Mouse (Mus musculus): Measurements from ENCODE around the gene Fkbp9.
A peak's percentile ranks its signal among the peaks of the same experiment; 100 is the strongest.

Fkbp9 gene

GRCm38 (mm10) chr6:56825657-56826056 is 6.2 kb upstream of the Fkbp9 start:
- 0 out of 2 replicates have a peak, but pooled peaks cover 6% of the 10 kb centered on the region for H3K27me3 ChIP-seq (ENCODE audit: insufficient read depth, low read length)
- no peak overlapping the region for H3K4me3 ChIP-seq (replicated peaks; ENCODE audit: low read length)
- 0 out of 2 replicates have a peak, but pooled peaks cover 2% of the 10 kb centered on the region for H3K4me1 ChIP-seq (replicated peaks; ENCODE audit: low read depth, low read length)
- no peak for TF ChIP-seq CTCF (conservative IDR thresholded peaks at IDR 0.05; ENCODE audit: low read length)
- no peak for TF ChIP-seq POU5F1 (IDR thresholded peaks at IDR 0.05; ENCODE audit: borderline replicate concordance, low read length)
- TF ChIP-seq NANOG (IDR thresholded peaks at IDR 0.05; ENCODE audit: borderline replicate concordance, low read length): no peak
- H3K9me3 ChIP-seq (ENCODE audit: low read length): peaks cover 3% of the 10 kb centered on the region; the same call in 1 of the 2 replicates
- H3K36me3 ChIP-seq (ENCODE audit: insufficient read depth, low read length): no peaks in the 10 kb centered on the region

- Histone ChIP-seq H3K9me3 (ENCODE audit: low read length) (peaks cover 3% of the 10 kb centered on the region; the same call in 1 of the 2 replicates), H3K4me1 (replicated peaks; ENCODE audit: low read depth, low read length) (peaks cover 36% of the 10 kb centered on the region), H3K36me3 (ENCODE audit: insufficient read depth, low read length) (peaks cover 27% of the 10 kb centered on the region), H3K4me3 (replicated peaks; ENCODE audit: low read length) (peak overlapping the region; percentile 89), H3K27me3 (ENCODE audit: insufficient read depth, low read length) (0 out of 2 replicates have a peak, but pooled peaks cover 9% of the 10 kb centered on the region)
- TF ChIP-seq CTCF (conservative IDR thresholded peaks at IDR 0.05; ENCODE audit: low read length) (no peak), POU5F1 (IDR thresholded peaks at IDR 0.05; ENCODE audit: borderline replicate concordance, low read length) (no peak), NANOG (IDR thresholded peaks at IDR 0.05; ENCODE audit: borderline replicate concordance, low read length) (no peak)
These were observed 543 bp downstream of the Fkbp9 start for GRCm38 (mm10) chr6:56832407-56832796.

GRCm38 (mm10) chr6:56832830-56833229 is 971 bp downstream of the Fkbp9 start:
- Histone ChIP-seq H3K4me1 (replicated peaks; ENCODE audit: low read depth, low read length) (peaks cover 39% of the 10 kb centered on the region), H3K27me3 (ENCODE audit: insufficient read depth, low read length) (0 out of 2 replicates have a peak, but pooled peaks cover 8% of the 10 kb centered on the region), H3K4me3 (replicated peaks; ENCODE audit: low read length) (peak overlapping the region; percentile 89), H3K36me3 (ENCODE audit: insufficient read depth, low read length) (peaks cover 27% of the 10 kb centered on the region), H3K9me3 (ENCODE audit: low read length) (peaks cover 3% of the 10 kb centered on the region; the same call in 1 of the 2 replicates)
- no peak for TF ChIP-seq CTCF (conservative IDR thresholded peaks at IDR 0.05; ENCODE audit: low read length)
- no peak for TF ChIP-seq POU5F1 (IDR thresholded peaks at IDR 0.05; ENCODE audit: borderline replicate concordance, low read length)
- no peak for TF ChIP-seq NANOG (IDR thresholded peaks at IDR 0.05; ENCODE audit: borderline replicate concordance, low read length)

GRCm38 (mm10) chr6:56834769-56835168 is 2.9 kb downstream of the Fkbp9 start:
- TF ChIP-seq POU5F1 (IDR thresholded peaks at IDR 0.05; ENCODE audit: borderline replicate concordance, low read length) (no peak), CTCF (conservative IDR thresholded peaks at IDR 0.05; ENCODE audit: low read length) (no peak), NANOG (IDR thresholded peaks at IDR 0.05; ENCODE audit: borderline replicate concordance, low read length) (no peak)
- H3K4me3 ChIP-seq (replicated peaks; ENCODE audit: low read length): peak overlapping the region; percentile 89
- peaks cover 40% of the 10 kb centered on the region for H3K36me3 ChIP-seq (ENCODE audit: insufficient read depth, low read length)
- peaks cover 57% of the 10 kb centered on the region for H3K4me1 ChIP-seq (replicated peaks; ENCODE audit: low read depth, low read length)
- 0 out of 2 replicates have a peak, but pooled peaks cover 5% of the 10 kb centered on the region for H3K27me3 ChIP-seq (ENCODE audit: insufficient read depth, low read length)
- H3K9me3 ChIP-seq (ENCODE audit: low read length): no peaks in the 10 kb centered on the region

GRCm38 (mm10) chr6:56835532-56835931 is 3.7 kb downstream of the Fkbp9 start:
- H3K9me3 ChIP-seq (ENCODE audit: low read length): no peaks in the 10 kb centered on the region
- TF ChIP-seq CTCF (conservative IDR thresholded peaks at IDR 0.05; ENCODE audit: low read length) (0 out of 2 replicates have a peak, but pooled peaks have one; percentile 5), POU5F1 (IDR thresholded peaks at IDR 0.05; ENCODE audit: borderline replicate concordance, low read length) (no peak)
- peaks cover 48% of the 10 kb centered on the region for H3K36me3 ChIP-seq (ENCODE audit: insufficient read depth, low read length)
- H3K4me1 ChIP-seq (replicated peaks; ENCODE audit: low read depth, low read length): peaks cover 59% of the 10 kb centered on the region
- 0 out of 2 replicates have a peak, but pooled peaks cover 3% of the 10 kb centered on the region for H3K27me3 ChIP-seq (ENCODE audit: insufficient read depth, low read length)
- peak overlapping the region; percentile 89 for H3K4me3 ChIP-seq (replicated peaks; ENCODE audit: low read length)

- TF ChIP-seq NANOG (IDR thresholded peaks at IDR 0.05; ENCODE audit: borderline replicate concordance, low read length) (no peak), POU5F1 (IDR thresholded peaks at IDR 0.05; ENCODE audit: borderline replicate concordance, low read length) (no peak), CTCF (conservative IDR thresholded peaks at IDR 0.05; ENCODE audit: low read length) (no peak)
- peaks cover 58% of the 10 kb centered on the region for H3K36me3 ChIP-seq (ENCODE audit: insufficient read depth, low read length)
- H3K4me1 ChIP-seq (replicated peaks; ENCODE audit: low read depth, low read length): peaks cover 51% of the 10 kb centered on the region
- H3K4me3 ChIP-seq (replicated peaks; ENCODE audit: low read length): peak overlapping the region; percentile 89
- H3K27me3 ChIP-seq (ENCODE audit: insufficient read depth, low read length): no peaks in the 10 kb centered on the region
- H3K9me3 ChIP-seq (ENCODE audit: low read length): no peaks in the 10 kb centered on the region
These were observed 5.3 kb downstream of the Fkbp9 start for GRCm38 (mm10) chr6:56837166-56837565.

GRCm38 (mm10) chr6:56837621-56838020 is 5.8 kb downstream of the Fkbp9 start:
- no peak for TF ChIP-seq NANOG (IDR thresholded peaks at IDR 0.05; ENCODE audit: borderline replicate concordance, low read length)
- TF ChIP-seq POU5F1 (IDR thresholded peaks at IDR 0.05; ENCODE audit: borderline replicate concordance, low read length): no peak
- TF ChIP-seq CTCF (conservative IDR thresholded peaks at IDR 0.05; ENCODE audit: low read length): no peak
- peak overlapping the region; percentile 89 for H3K4me3 ChIP-seq (replicated peaks; ENCODE audit: low read length)
- H3K36me3 ChIP-seq (ENCODE audit: insufficient read depth, low read length): peaks cover 59% of the 10 kb centered on the region
- H3K9me3 ChIP-seq (ENCODE audit: low read length): no peaks in the 10 kb centered on the region
- H3K27me3 ChIP-seq (ENCODE audit: insufficient read depth, low read length): no peaks in the 10 kb centered on the region
- peaks cover 51% of the 10 kb centered on the region for H3K4me1 ChIP-seq (replicated peaks; ENCODE audit: low read depth, low read length)

- no peaks in the 10 kb centered on the region for H3K27me3 ChIP-seq (ENCODE audit: insufficient read depth, low read length)
- H3K36me3 ChIP-seq (ENCODE audit: insufficient read depth, low read length): peaks cover 54% of the 10 kb centered on the region
- no peak overlapping the region for H3K4me3 ChIP-seq (replicated peaks; ENCODE audit: low read length)
- TF ChIP-seq CTCF (conservative IDR thresholded peaks at IDR 0.05; ENCODE audit: low read length) (no peak), POU5F1 (IDR thresholded peaks at IDR 0.05; ENCODE audit: borderline replicate concordance, low read length) (no peak), NANOG (IDR thresholded peaks at IDR 0.05; ENCODE audit: borderline replicate concordance, low read length) (no peak)
- H3K9me3 ChIP-seq (ENCODE audit: low read length): no peaks in the 10 kb centered on the region
- H3K4me1 ChIP-seq (replicated peaks; ENCODE audit: low read depth, low read length): peaks cover 32% of the 10 kb centered on the region
These were observed 11.4 kb downstream of the Fkbp9 start for GRCm38 (mm10) chr6:56843229-56843628.

- Histone ChIP-seq H3K4me1 (replicated peaks; ENCODE audit: low read depth, low read length) (peaks cover 21% of the 10 kb centered on the region), H3K4me3 (replicated peaks; ENCODE audit: low read length) (no peak overlapping the region), H3K36me3 (ENCODE audit: insufficient read depth, low read length) (peaks cover 52% of the 10 kb centered on the region), H3K27me3 (ENCODE audit: insufficient read depth, low read length) (no peaks in the 10 kb centered on the region), H3K9me3 (ENCODE audit: low read length) (no peaks in the 10 kb centered on the region)
- TF ChIP-seq NANOG (IDR thresholded peaks at IDR 0.05; ENCODE audit: borderline replicate concordance, low read length) (no peak), POU5F1 (IDR thresholded peaks at IDR 0.05; ENCODE audit: borderline replicate concordance, low read length) (no peak), CTCF (conservative IDR thresholded peaks at IDR 0.05; ENCODE audit: low read length) (no peak)
These were observed 12.5 kb downstream of the Fkbp9 start for GRCm38 (mm10) chr6:56844365-56844764.

Measured in E14TG2a.4 (cell line).